Mouse (Mus musculus): ENCODE measurements around the gene Olfr1412. TPM values are rescaled to one million over a fixed set of nuclear protein-coding genes. Genes with fewer than 3 reads are reported as not detected.

The Olfr1412 gene
- polyA plus RNA-seq, 1 experiment: not detected

DNA sequence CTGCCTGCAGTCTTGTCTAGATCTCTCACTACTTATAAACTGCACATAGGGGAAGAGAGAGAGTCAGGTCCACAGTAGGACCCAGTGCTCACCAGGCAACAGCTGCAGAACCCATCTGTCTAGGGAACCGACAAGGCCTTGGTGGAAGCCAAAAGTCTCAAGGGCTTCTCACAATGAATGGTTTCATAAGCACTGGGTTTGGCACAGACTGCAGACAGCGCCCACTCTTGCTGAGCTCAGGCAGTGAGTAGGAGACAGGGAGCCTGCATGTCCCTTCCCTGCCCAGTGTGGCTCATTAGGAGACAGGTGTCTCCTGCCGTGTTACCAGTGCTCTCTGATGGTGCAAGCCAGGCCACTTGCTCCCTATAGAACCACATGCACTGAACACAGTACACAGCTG lies 52.6 kb downstream of the Olfr1412 start:
- TF ChIP-seq POLR2A (IDR thresholded peaks at IDR 0.05; ENCODE audit: borderline replicate concordance, insufficient read depth, low read length) (no peak), CTCF (IDR thresholded peaks at IDR 0.05; ENCODE audit: borderline replicate concordance, insufficient read depth, low read depth, low read length) (no peak)
- no peak for DNase-seq
- peaks cover 10% of the 10 kb centered on the region for H3K4me1 ChIP-seq (ENCODE audit: control insufficient read depth, insufficient read depth, low read length)
- H3K4me3 ChIP-seq (replicated peaks; ENCODE audit: insufficient read depth, low read depth, low read length): no peak overlapping the region
- no peak overlapping the region for H3K27ac ChIP-seq (ENCODE audit: insufficient read depth, low read length)
- WGBS: 34% methylated on average over 3 of the region's 3 CpGs
- no peaks in the 10 kb centered on the region for H3K27me3 ChIP-seq (ENCODE audit: control insufficient read depth, insufficient read depth, low read length)

DNA sequence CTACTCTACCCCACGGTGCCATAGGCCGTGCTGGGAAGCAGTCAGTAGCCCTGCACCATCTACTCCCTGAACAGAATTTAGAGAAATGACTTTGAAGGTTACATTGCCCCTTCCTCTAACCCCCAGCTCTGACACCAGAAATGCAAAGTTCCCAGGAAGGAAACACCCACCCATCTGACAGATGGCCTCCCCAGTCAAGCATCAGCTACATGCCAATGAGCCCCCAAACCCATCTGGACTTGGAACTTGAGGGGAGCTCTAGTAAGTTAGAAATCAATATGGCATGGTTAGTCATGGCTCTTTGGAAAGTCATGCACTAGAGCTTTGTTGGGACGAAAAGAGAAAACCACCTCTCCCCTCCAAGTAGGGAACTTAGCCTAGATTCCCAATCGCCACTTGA lies 53.2 kb downstream of the Olfr1412 start:
- WGBS: 93% methylated on average over 4 of the region's 4 CpGs
- H3K4me3 ChIP-seq (replicated peaks; ENCODE audit: insufficient read depth, low read depth, low read length): no peak overlapping the region
- H3K27ac ChIP-seq (ENCODE audit: insufficient read depth, low read length): no peak overlapping the region
- H3K4me1 ChIP-seq (ENCODE audit: control insufficient read depth, insufficient read depth, low read length): peaks cover 10% of the 10 kb centered on the region
- TF ChIP-seq POLR2A (IDR thresholded peaks at IDR 0.05; ENCODE audit: borderline replicate concordance, insufficient read depth, low read length) (no peak), CTCF (IDR thresholded peaks at IDR 0.05; ENCODE audit: borderline replicate concordance, insufficient read depth, low read depth, low read length) (no peak)
- DNase-seq: no peak
- H3K27me3 ChIP-seq (ENCODE audit: control insufficient read depth, insufficient read depth, low read length): no peaks in the 10 kb centered on the region

DNA sequence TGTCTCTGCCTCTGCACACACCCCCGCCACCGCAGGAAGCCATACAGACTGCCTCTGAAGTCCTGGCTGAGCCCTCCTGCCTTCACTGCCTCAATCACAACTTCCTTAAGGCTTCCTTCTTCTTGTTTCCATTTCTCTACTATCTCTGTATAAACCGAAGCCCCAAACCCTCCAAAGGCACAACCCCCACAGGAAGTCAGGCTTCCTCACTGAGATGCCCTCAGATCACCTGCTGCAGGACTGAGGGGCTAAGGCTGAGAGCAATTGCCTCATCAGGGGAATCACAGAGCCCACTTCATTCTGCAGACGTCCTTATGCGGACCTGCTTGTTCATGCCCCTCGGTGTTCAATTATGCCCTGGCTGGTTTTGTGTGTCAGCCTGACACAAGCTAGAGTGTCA lies 54.8 kb downstream of the Olfr1412 start:
- Histone ChIP-seq H3K4me3 (replicated peaks; ENCODE audit: insufficient read depth, low read depth, low read length) (peak overlapping the region; percentile 96), H3K4me1 (ENCODE audit: control insufficient read depth, insufficient read depth, low read length) (peaks cover 10% of the 10 kb centered on the region), H3K27me3 (ENCODE audit: control insufficient read depth, insufficient read depth, low read length) (no peaks in the 10 kb centered on the region), H3K27ac (ENCODE audit: insufficient read depth, low read length) (no peak overlapping the region)
- no peak for DNase-seq
- 83% methylated on average over 6 of the region's 6 CpGs for WGBS
- no peak for TF ChIP-seq CTCF (IDR thresholded peaks at IDR 0.05; ENCODE audit: borderline replicate concordance, insufficient read depth, low read depth, low read length)
- no peak for TF ChIP-seq POLR2A (IDR thresholded peaks at IDR 0.05; ENCODE audit: borderline replicate concordance, insufficient read depth, low read length)

Other genes starting within 250 kb of the Olfr1412 start
- 226 and 229 TPM in 2 replicates for gene Ndufa10, start 111.9 kb upstream of the Olfr1412 start, polyA plus RNA-seq (2012; rRNA removed)
- gene Olfr1416, start 100.7 kb upstream of the Olfr1412 start, polyA plus RNA-seq (2012; rRNA removed): not detected in 2 replicates
- gene Olfr1415, start 89.7 kb upstream of the Olfr1412 start, polyA plus RNA-seq (2012; rRNA removed): not detected in 2 replicates
- not detected in 2 replicates for gene Olfr1414, start 67.1 kb upstream of the Olfr1412 start, polyA plus RNA-seq (2012; rRNA removed)
- not detected in 2 replicates for gene Olfr1413, start 14.5 kb upstream of the Olfr1412 start, polyA plus RNA-seq (2012; rRNA removed)
- gene Olfr1411, start 8.6 kb downstream of the Olfr1412 start, polyA plus RNA-seq (2012; rRNA removed): not detected in 2 replicates
- gene Olfr1410, start 20.0 kb downstream of the Olfr1412 start, polyA plus RNA-seq (2012; rRNA removed): not detected in 2 replicates
- not detected in 2 replicates for gene Olfr12, start 32.0 kb downstream of the Olfr1412 start, polyA plus RNA-seq (2012; rRNA removed)
- 374 and 414 TPM in 2 replicates for gene Cops9, start 56.2 kb downstream of the Olfr1412 start, polyA plus RNA-seq (2012; rRNA removed)
- gene Otos, start 63.1 kb downstream of the Olfr1412 start, polyA plus RNA-seq (2012; rRNA removed): 0.07 and 0.13 TPM in 2 replicates
- gene Gpc1, start 245.9 kb downstream of the Olfr1412 start, polyA plus RNA-seq (2012; rRNA removed): 59.2 and 62.5 TPM in 2 replicates